Mouse (Mus musculus): Measurements from ENCODE around the gene Lpcat2. TPM values are rescaled to one million over a fixed set of nuclear protein-coding genes. Genes with fewer than 3 reads are reported as not detected.

Gene Lpcat2
- polyA plus RNA-seq, 1 experiment, result 1.5 TPM

GRCm38 (mm10) chr8:92949071-92949470 lies 93.9 kb downstream of the Lpcat2 start:
- no peaks in the 10 kb centered on the region for H3K36me3 ChIP-seq (ENCODE audit: control insufficient read depth, insufficient read depth, low read length)
- 74% methylated on average over 4 of the region's 4 CpGs for WGBS
- no peaks in the 10 kb centered on the region for H3K27me3 ChIP-seq (replicated peaks; ENCODE audit: control insufficient read depth, insufficient read depth, low read length)
- no peaks in the 10 kb centered on the region for H3K4me1 ChIP-seq (ENCODE audit: control insufficient read depth, insufficient read depth, low read length)
- DNase-seq, result no peak
- H3K27ac ChIP-seq (ENCODE audit: insufficient read depth, low read depth, low read length), result no peak overlapping the region
- TF ChIP-seq POLR2A (IDR thresholded peaks at IDR 0.05; ENCODE audit: low read depth, low read length) (no peak), CTCF (conservative IDR thresholded peaks at IDR 0.05; ENCODE audit: insufficient read depth, insufficient read length, low read depth, low read length) (no peak)
- no peak overlapping the region for H3K4me3 ChIP-seq (ENCODE audit: insufficient read depth, low read depth, low read length)

GRCm38 (mm10) chr8:92950639-92951371 lies 95.7 kb downstream of the Lpcat2 start:
- H3K4me1 ChIP-seq (ENCODE audit: control insufficient read depth, insufficient read depth, low read length), result no peaks in the 10 kb centered on the region
- no peaks in the 10 kb centered on the region for H3K36me3 ChIP-seq (ENCODE audit: control insufficient read depth, insufficient read depth, low read length)
- TF ChIP-seq POLR2A (IDR thresholded peaks at IDR 0.05; ENCODE audit: low read depth, low read length) (no peak), CTCF (conservative IDR thresholded peaks at IDR 0.05; ENCODE audit: insufficient read depth, insufficient read length, low read depth, low read length) (no peak)
- WGBS, result 75% methylated on average over 12 of the region's 12 CpGs
- no peak for DNase-seq
- H3K4me3 ChIP-seq (ENCODE audit: insufficient read depth, low read depth, low read length), result no peak overlapping the region
- no peaks in the 10 kb centered on the region for H3K27me3 ChIP-seq (replicated peaks; ENCODE audit: control insufficient read depth, insufficient read depth, low read length)
- no peak overlapping the region for H3K27ac ChIP-seq (ENCODE audit: insufficient read depth, low read depth, low read length)

GRCm38 (mm10) chr8:92954044-92954443 lies 98.9 kb downstream of the Lpcat2 start:
- Histone ChIP-seq H3K36me3 (ENCODE audit: control insufficient read depth, insufficient read depth, low read length) (no peaks in the 10 kb centered on the region), H3K4me3 (ENCODE audit: insufficient read depth, low read depth, low read length) (no peak overlapping the region), H3K27ac (ENCODE audit: insufficient read depth, low read depth, low read length) (no peak overlapping the region), H3K27me3 (replicated peaks; ENCODE audit: control insufficient read depth, insufficient read depth, low read length) (no peaks in the 10 kb centered on the region), H3K4me1 (ENCODE audit: control insufficient read depth, insufficient read depth, low read length) (no peaks in the 10 kb centered on the region)
- no peak for DNase-seq
- WGBS, result 76% methylated on average over 5 of the region's 5 CpGs
- TF ChIP-seq POLR2A (IDR thresholded peaks at IDR 0.05; ENCODE audit: low read depth, low read length) (no peak), CTCF (conservative IDR thresholded peaks at IDR 0.05; ENCODE audit: insufficient read depth, insufficient read length, low read depth, low read length) (no peak)

- 62% methylated on average over 10 of the region's 10 CpGs for WGBS
- Histone ChIP-seq H3K4me1 (ENCODE audit: control insufficient read depth, insufficient read depth, low read length) (no peaks in the 10 kb centered on the region), H3K36me3 (ENCODE audit: control insufficient read depth, insufficient read depth, low read length) (no peaks in the 10 kb centered on the region), H3K27me3 (replicated peaks; ENCODE audit: control insufficient read depth, insufficient read depth, low read length) (no peaks in the 10 kb centered on the region), H3K4me3 (ENCODE audit: insufficient read depth, low read depth, low read length) (no peak within 1 kb of the TSS), H3K27ac (ENCODE audit: insufficient read depth, low read depth, low read length) (no peak within 1 kb of the TSS)
- TF ChIP-seq POLR2A (IDR thresholded peaks at IDR 0.05; ENCODE audit: low read depth, low read length) (no peak), CTCF (conservative IDR thresholded peaks at IDR 0.05; ENCODE audit: insufficient read depth, insufficient read length, low read depth, low read length) (no peak)
- no peak for DNase-seq
These were observed 104.6 kb downstream of the Lpcat2 start, which contains the start of gene Slc6a2 for GRCm38 (mm10) chr8:92959779-92960178. Gene Slc6a2 (plus strand): TSS chr8:92960079.

- H3K36me3 ChIP-seq (ENCODE audit: control insufficient read depth, insufficient read depth, low read length), result no peaks in the 10 kb centered on the region
- no peaks in the 10 kb centered on the region for H3K4me1 ChIP-seq (ENCODE audit: control insufficient read depth, insufficient read depth, low read length)
- TF ChIP-seq CTCF (conservative IDR thresholded peaks at IDR 0.05; ENCODE audit: insufficient read depth, insufficient read length, low read depth, low read length), result no peak
- no peak for TF ChIP-seq POLR2A (IDR thresholded peaks at IDR 0.05; ENCODE audit: low read depth, low read length)
- no peak for DNase-seq
- no peaks in the 10 kb centered on the region for H3K27me3 ChIP-seq (replicated peaks; ENCODE audit: control insufficient read depth, insufficient read depth, low read length)
- no peak overlapping the region for H3K27ac ChIP-seq (ENCODE audit: insufficient read depth, low read depth, low read length)
- WGBS, result 3% methylated on average over 42 of the region's 42 CpGs
- no peak overlapping the region for H3K4me3 ChIP-seq (ENCODE audit: insufficient read depth, low read depth, low read length)
These were observed 105.3 kb downstream of the Lpcat2 start for GRCm38 (mm10) chr8:92960451-92960911.

GRCm38 (mm10) chr8:92961088-92961487 lies 105.9 kb downstream of the Lpcat2 start:
- Histone ChIP-seq H3K4me3 (ENCODE audit: insufficient read depth, low read depth, low read length) (no peak overlapping the region), H3K4me1 (ENCODE audit: control insufficient read depth, insufficient read depth, low read length) (no peaks in the 10 kb centered on the region), H3K27ac (ENCODE audit: insufficient read depth, low read depth, low read length) (no peak overlapping the region), H3K36me3 (ENCODE audit: control insufficient read depth, insufficient read depth, low read length) (no peaks in the 10 kb centered on the region), H3K27me3 (replicated peaks; ENCODE audit: control insufficient read depth, insufficient read depth, low read length) (no peaks in the 10 kb centered on the region)
- DNase-seq, result no peak
- 2% methylated on average over 25 of the region's 25 CpGs for WGBS
- no peak for TF ChIP-seq CTCF (conservative IDR thresholded peaks at IDR 0.05; ENCODE audit: insufficient read depth, insufficient read length, low read depth, low read length)
- TF ChIP-seq POLR2A (IDR thresholded peaks at IDR 0.05; ENCODE audit: low read depth, low read length), result no peak

- Histone ChIP-seq H3K4me3 (ENCODE audit: insufficient read depth, low read depth, low read length) (no peak overlapping the region), H3K27me3 (replicated peaks; ENCODE audit: control insufficient read depth, insufficient read depth, low read length) (no peaks in the 10 kb centered on the region), H3K27ac (ENCODE audit: insufficient read depth, low read depth, low read length) (no peak overlapping the region), H3K4me1 (ENCODE audit: control insufficient read depth, insufficient read depth, low read length) (no peaks in the 10 kb centered on the region), H3K36me3 (ENCODE audit: control insufficient read depth, insufficient read depth, low read length) (no peaks in the 10 kb centered on the region)
- TF ChIP-seq POLR2A (IDR thresholded peaks at IDR 0.05; ENCODE audit: low read depth, low read length) (no peak), CTCF (conservative IDR thresholded peaks at IDR 0.05; ENCODE audit: insufficient read depth, insufficient read length, low read depth, low read length) (no peak)
- no peak for DNase-seq
- WGBS, result 41% methylated on average over 2 of the region's 2 CpGs
These were observed 109.4 kb downstream of the Lpcat2 start for GRCm38 (mm10) chr8:92964556-92964955.

Other genes with a start within 250 kb of the Lpcat2 start
- not detected in 2 replicates for gene Irx6, start 181.1 kb upstream of the Lpcat2 start, polyA plus RNA-seq (2012; rRNA removed)
- gene Mmp2, start 28.0 kb upstream of the Lpcat2 start, polyA plus RNA-seq (2012; rRNA removed), result 17.1 and 20.9 TPM in 2 replicates
- 0.16 TPM in 1 of 2 replicates, not detected in the other for gene Capns2, start 46.1 kb downstream of the Lpcat2 start, polyA plus RNA-seq (2012; rRNA removed)
- 0.99 and 3.4 TPM in 2 replicates for gene Slc6a2, start 104.7 kb downstream of the Lpcat2 start, polyA plus RNA-seq (2012; rRNA removed)
- not detected in 2 replicates for gene Ces1a, start 192.9 kb downstream of the Lpcat2 start, polyA plus RNA-seq (2012; rRNA removed)
- not detected in 2 replicates for gene Ces1b, start 224.7 kb downstream of the Lpcat2 start, polyA plus RNA-seq (2012; rRNA removed)

Data from kidney, adult 2 months (tissue).